Mouse (Mus musculus): ENCODE data around the gene Rtl8a. TPM values are rescaled to one million over a fixed set of nuclear protein-coding genes. Genes with fewer than 3 reads are reported as not detected.
"Not testable (repeated sequence)": the region's sequence is repeated elsewhere in the genome, so short reads cannot be mapped to it uniquely, and the experiment has no call there.

The Rtl8a gene
- total RNA-seq (2021): 100 to 1,000 TPM; 180 to 183 TPM
- long read RNA-seq, experiment 1, transcript Rtl8a-201 (1 exons, 1,195 nt): major isoform, 108 of 109 reads
- long read RNA-seq, experiment 1, partial matches to known transcripts: 0 of 109 reads
- long read RNA-seq, experiment 1, other reads (novel, unspliced or antisense): 1 of 109 reads
- long read RNA-seq, experiment 2, transcript Rtl8a-201 (1 exons, 1,195 nt): major isoform, 84 of 84 reads
- long read RNA-seq, experiment 2, partial matches to known transcripts: 0 of 84 reads
- long read RNA-seq, experiment 2, other reads (novel, unspliced or antisense): 0 of 84 reads

- peak; percentile 82 to 86 for DNase-seq
- intact Hi-C loops (cut with DNase I): not testable (repeated sequence)
Measured at GRCm38 (mm10) chrX:53642980-53643961, at the start of gene Rtl8a. TSS of gene Rtl8a (minus strand) at chrX:53643682.

- intact Hi-C loops (cut with DNase I): no loop called here
- no peak for DNase-seq
Measured at GRCm38 (mm10) chrX:53693141-53693540, 49.7 kb upstream of the Rtl8a start.

- intact Hi-C loops (cut with DNase I): no loop called here
- no peak for DNase-seq
Measured at GRCm38 (mm10) chrX:53692065-53692464, 48.6 kb upstream of the Rtl8a start.

- DNase-seq; intact Hi-C loops (cut with DNase I): not testable (repeated sequence)
Measured at GRCm38 (mm10) chrX:53684676-53685075, 41.2 kb upstream of the Rtl8a start.

- intact Hi-C loops (cut with DNase I); DNase-seq: not testable (repeated sequence)
Measured at GRCm38 (mm10) chrX:53682650-53683049, 39.2 kb upstream of the Rtl8a start.

GRCm38 (mm10) chrX:53676943-53677342, 33.5 kb upstream of the Rtl8a start:
- intact Hi-C loops (cut with DNase I): not testable (repeated sequence)
- peak; percentile 65 to 74 for DNase-seq

- intact Hi-C loops (cut with DNase I): loop anchor here (5.0 kb wide), 1 partner anchor 63 kb away; the partner anchor contains the start of genes Gm14597 and Rtl8c
- not testable (repeated sequence) for DNase-seq
Measured at GRCm38 (mm10) chrX:53670696-53671095, 27.2 kb upstream of the Rtl8a start.

GRCm38 (mm10) chrX:53670294-53670693, 26.8 kb upstream of the Rtl8a start, which contains the start of gene Rtl8b:
TSS of gene Rtl8b (minus strand) at chrX:53670408.
- intact Hi-C loops (cut with DNase I): loop anchor here (5.0 kb wide), 1 partner anchor 63 kb away; the partner anchor contains the start of genes Gm14597 and Rtl8c
- peak; percentile 80 to 83 for DNase-seq

GRCm38 (mm10) chrX:53669557-53670270, 26.2 kb upstream of the Rtl8a start:
- intact Hi-C loops (cut with DNase I): loop anchor here (5.0 kb wide), 1 partner anchor 62 kb away; the partner anchor contains the start of genes Gm14597 and Rtl8c
- DNase-seq: not testable (repeated sequence)

GRCm38 (mm10) chrX:53652917-53653316, 9.4 kb upstream of the Rtl8a start:
- intact Hi-C loops (cut with DNase I); DNase-seq: not testable (repeated sequence)

GRCm38 (mm10) chrX:53645885-53646284, 2.4 kb upstream of the Rtl8a start:
- DNase-seq: no peak
- intact Hi-C loops (cut with DNase I): no loop called here

- intact Hi-C loops (cut with DNase I); DNase-seq: not testable (repeated sequence)
Measured at GRCm38 (mm10) chrX:53642604-53642979, 890 bp downstream of the Rtl8a start.

GRCm38 (mm10) chrX:53638107-53638506, 5.4 kb downstream of the Rtl8a start:
- DNase-seq; intact Hi-C loops (cut with DNase I): not testable (repeated sequence)

- intact Hi-C loops (cut with DNase I); DNase-seq: not testable (repeated sequence)
Measured at GRCm38 (mm10) chrX:53611395-53611794, 32.1 kb downstream of the Rtl8a start.

GRCm38 (mm10) chrX:53610571-53610970, 32.9 kb downstream of the Rtl8a start:
- intact Hi-C loops (cut with DNase I): no loop called here
- DNase-seq: peak; percentile 53 to 82

- intact Hi-C loops (cut with DNase I): loop anchor here (5.0 kb wide), 1 partner anchor 63 kb away; the partner anchor contains the start of gene Rtl8b
- DNase-seq: not testable (repeated sequence)
Measured at GRCm38 (mm10) chrX:53608879-53609278, 34.6 kb downstream of the Rtl8a start, which contains the start of gene Gm14597. TSS of gene Gm14597 (minus strand) at chrX:53608979.

- DNase-seq: no peak
- intact Hi-C loops (cut with DNase I): loop anchor here (5.0 kb wide), 1 partner anchor 64 kb away; the partner anchor contains the start of gene Rtl8b
Measured at GRCm38 (mm10) chrX:53608122-53608813, 35.2 kb downstream of the Rtl8a start.

- intact Hi-C loops (cut with DNase I): loop anchor here (5.0 kb wide), 1 partner anchor 65 kb away; the partner anchor contains the start of gene Rtl8b
- peak; percentile 58 to 59 for DNase-seq
Measured at GRCm38 (mm10) chrX:53607242-53608121, 36.0 kb downstream of the Rtl8a start, which contains the start of gene Rtl8c. TSS of gene Rtl8c (plus strand) at chrX:53608032.

All from heart, postnatal 14 days (tissue).